Mouse (Mus musculus) cortical plate, adult 2 months (tissue): Measurements from ENCODE around the gene Prss43.

Experiments used
- CTCF ChIP-seq: fragments of 200-500 bp; IDR thresholded peaks from 2 replicates; pipeline ENCODE4 v1.5.1; 2011; ENCODE audit warnings: mild to moderate bottlenecking, control low read depth, low read length; ENCODE audit not compliant: insufficient read depth; ENCODE audit errors: extremely low read depth
- POLR2A ChIP-seq: fragments of 200-500 bp; IDR thresholded peaks from 2 replicates; pipeline ENCODE4 v1.6.1; 2011; ENCODE audit warnings: mild to moderate bottlenecking, low read length, control low read depth; ENCODE audit not compliant: insufficient read depth; ENCODE audit errors: extremely low read depth

- TF ChIP-seq CTCF (no peak), POLR2A (no peak)
These were observed 47.9 kb upstream of the Prss43 start for GRCm38 (mm10) chr9:110778559-110778958.
